Mouse (Mus musculus): ENCODE measurements around the gene Tgfb3. TPM values are rescaled to one million over a fixed set of nuclear protein-coding genes. Genes with fewer than 3 reads are reported as not detected.

Tgfb3 gene
- polyA plus RNA-seq (2017; shearing (Covaris generic)): 2.7 TPM

DNA sequence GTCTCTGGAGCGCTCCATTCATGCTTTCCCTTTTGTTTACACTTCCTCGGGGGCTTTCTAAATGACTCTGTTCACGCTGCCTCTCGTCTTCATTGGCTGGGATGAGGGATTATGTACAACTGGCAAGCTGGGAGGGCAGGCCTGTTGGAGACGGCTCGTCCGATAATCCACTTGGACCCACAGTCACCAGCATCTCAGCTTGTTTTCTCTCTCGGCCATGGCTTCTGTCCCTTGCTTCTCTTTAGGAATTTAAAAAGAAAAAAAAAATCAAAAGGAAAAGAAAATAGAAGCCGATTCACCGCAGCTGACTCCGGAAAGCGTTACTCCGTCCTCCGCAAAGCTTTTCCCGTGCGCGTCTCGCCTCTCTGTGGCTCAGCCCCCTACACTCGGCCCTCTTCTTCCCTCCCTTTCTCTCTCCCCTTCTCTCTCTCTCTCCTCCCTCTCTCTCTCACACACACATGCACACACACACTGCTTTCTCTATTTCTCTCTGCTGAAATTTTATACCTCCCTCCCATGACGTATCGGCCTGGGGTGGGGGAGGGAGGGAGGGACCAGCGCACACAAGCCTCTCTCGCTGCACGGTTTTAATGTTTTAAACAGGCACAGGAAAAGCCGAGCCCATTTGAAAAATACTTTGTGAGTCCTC lies at the start of gene Tgfb3:
Tgfb3 (minus strand) TSS at position 489 of the 649 bp plus-strand sequence.

DNA sequence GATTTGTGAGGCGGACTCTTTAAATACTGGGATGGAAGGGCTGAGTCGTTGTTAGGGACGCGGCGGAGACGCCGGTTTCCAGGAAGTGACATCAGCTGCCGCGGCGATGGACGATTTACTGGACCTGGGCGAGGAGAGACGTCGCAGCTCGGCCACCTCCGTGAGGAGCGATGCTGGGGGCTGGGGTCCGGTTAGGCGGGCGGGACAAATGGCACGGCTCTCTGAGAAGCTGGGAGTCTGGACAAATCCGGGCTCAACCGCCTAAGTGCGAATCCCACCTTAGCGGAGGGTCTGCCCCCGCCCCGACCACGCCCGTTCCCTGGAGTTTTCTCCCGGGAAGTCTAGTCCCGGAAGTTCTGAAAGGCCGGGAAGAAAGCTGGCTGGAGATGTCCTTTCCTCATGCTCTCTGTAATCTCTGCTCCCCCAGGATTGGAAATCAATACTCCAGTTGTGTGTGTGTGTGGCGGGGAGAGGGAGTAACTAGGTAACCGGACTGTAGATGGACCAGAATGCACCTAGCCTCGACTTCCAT lies 3.7 kb upstream of the Tgfb3 start, which contains the start of gene Ift43:
Ift43 (plus strand) TSS at position 61 of the 532 bp plus-strand sequence.

Other genes with a start within 250 kb of the Tgfb3 start
- 1.7 TPM for gene Ift43, start 3.5 kb upstream of the Tgfb3 start, polyA plus RNA-seq (2017; shearing (Covaris generic))
- 35.3 TPM for gene Gpatch2l, start 162.8 kb upstream of the Tgfb3 start, polyA plus RNA-seq (2017; shearing (Covaris generic))

Measured in effector memory CD4-positive, alpha-beta T cell, adult 7 months (primary cell).